Mouse (Mus musculus) C2C12 (cell line): ENCODE measurements around the gene Kmt2e.

Source experiments
- CEBPB ChIP-seq: IDR thresholded peaks from one replicate; pipeline ENCODE4 v1.6.1; 2011; ENCODE audit warnings: low read depth, mild to moderate bottlenecking, control low read depth, moderate library complexity
- CTCF ChIP-seq: IDR thresholded peaks from one replicate; pipeline ENCODE4 v1.5.1; 2011; ENCODE audit not compliant: control insufficient read depth, insufficient read depth, insufficient read length
- FOSL1 ChIP-seq: IDR thresholded peaks from one replicate; pipeline ENCODE4 v1.8.0; 2011; ENCODE audit warnings: mild to moderate bottlenecking, low read length; ENCODE audit not compliant: poor library complexity, insufficient read depth, severe bottlenecking
- MAX ChIP-seq: IDR thresholded peaks from one replicate; pipeline ENCODE4 v1.6.1; 2011; ENCODE audit warnings: mild to moderate bottlenecking, control low read depth
- MYOD1 ChIP-seq: IDR thresholded peaks from one replicate; pipeline ENCODE4 v1.6.1; 2011; ENCODE audit warnings: low read depth; ENCODE audit not compliant: control insufficient read depth, insufficient read length
- MYOG ChIP-seq: IDR thresholded peaks from one replicate; pipeline ENCODE4 v1.6.1; 2011; ENCODE audit not compliant: control insufficient read depth, insufficient read length; ENCODE audit errors: extremely low read depth
- USF1 ChIP-seq: IDR thresholded peaks from one replicate; pipeline ENCODE4 v1.6.1; 2011; ENCODE audit warnings: low read depth, mild to moderate bottlenecking, control low read depth, moderate library complexity

- TF ChIP-seq CTCF (no peak), MAX (no peak), USF1 (no peak), MYOD1 (no peak), FOSL1 (no peak), MYOG (no peak), CEBPB (no peak)
These were observed 32.2 kb upstream of the Kmt2e start for GRCm38 (mm10) chr5:23401999-23402398.
